Comparison of ENCODE assay signal across 7 mouse cellular contexts in genomic region chr7:19714836-19715235, GRCm38 (mm10). TPM values are rescaled to one million over a fixed set of nuclear protein-coding genes. Genes with fewer than 3 reads are reported as not detected.
DNase-seq lines count a peak whose midpoint lies in the region; ATAC-seq and TF ChIP-seq lines count a peak whose summit lies in the region.

No protein-coding gene starts in this region.

- H3K9ac ChIP-seq in lung, embryonic 14.5 days, result peak overlapping the region; percentile 88
- peak overlapping the region; percentile 98 for H3K9ac ChIP-seq in embryonic facial prominence, embryonic 15.5 days
- H3K9ac ChIP-seq in intestine, embryonic 15.5 days, result peak overlapping the region; percentile 96
- H3K9ac ChIP-seq in neural tube, embryonic 13.5 days, result peak overlapping the region; percentile 97

- H3K9me3 ChIP-seq in lung, embryonic 14.5 days (ENCODE audit: low read depth, low read length), result no peaks in the 10 kb centered on the region
- no peaks in the 10 kb centered on the region for H3K9me3 ChIP-seq in embryonic facial prominence, embryonic 15.5 days (replicated peaks)
- H3K9me3 ChIP-seq in intestine, embryonic 15.5 days, result no peaks in the 10 kb centered on the region
- no peaks in the 10 kb centered on the region for H3K9me3 ChIP-seq in neural tube, embryonic 13.5 days

- H3K4me1 ChIP-seq in lung, embryonic 14.5 days (ENCODE audit: insufficient read depth), result no peaks in the 10 kb centered on the region
- H3K4me1 ChIP-seq in embryonic facial prominence, embryonic 15.5 days, result peaks cover 25% of the 10 kb centered on the region
- H3K4me1 ChIP-seq in intestine, embryonic 15.5 days (replicated peaks), result peaks cover 9% of the 10 kb centered on the region; the same call in 1 of the 2 replicates
- H3K4me1 ChIP-seq in neural tube, embryonic 13.5 days (replicated peaks), result peaks cover 24% of the 10 kb centered on the region

- TF ChIP-seq CTCF in lung, embryonic 14.5 days (IDR thresholded peaks at IDR 0.05; ENCODE audit: low read depth), result no peak

- under 1% methylated on average over 36 of the region's 39 CpGs for WGBS in lung, embryonic 14.5 days
- 0% methylated on average over 39 of the region's 39 CpGs for WGBS in embryonic facial prominence, embryonic 15.5 days
- WGBS in intestine, embryonic 15.5 days, result under 1% methylated on average over 39 of the region's 39 CpGs
- under 1% methylated on average over 39 of the region's 39 CpGs for WGBS in neural tube, embryonic 13.5 days

- H3K27ac ChIP-seq in lung, embryonic 14.5 days (ENCODE audit: low read depth), result peak overlapping the region; percentile 74
- peak overlapping the region; percentile 74 for H3K27ac ChIP-seq in embryonic facial prominence, embryonic 15.5 days (replicated peaks)
- H3K27ac ChIP-seq in intestine, embryonic 15.5 days, result peak overlapping the region; percentile 77
- peak overlapping the region; percentile 84 for H3K27ac ChIP-seq in neural tube, embryonic 13.5 days (replicated peaks)

- no peak for DNase-seq in lung, embryonic 14.5 days
- no peak for DNase-seq in lung, postnatal 4 days
- DNase-seq in spleen, adult 12 weeks (ENCODE audit: low spot score), result no peak
- no peak for DNase-seq in c-Kit-positive CD71-positive TER-119-positive erythroid progenitor cells, embryonic 14.5 days (ENCODE audit: low spot score)

- peak overlapping the region; percentile 98 for H3K4me3 ChIP-seq in lung, embryonic 14.5 days (ENCODE audit: low read depth, low read length)
- H3K4me3 ChIP-seq in embryonic facial prominence, embryonic 15.5 days (replicated peaks), result peak overlapping the region; percentile 100
- H3K4me3 ChIP-seq in intestine, embryonic 15.5 days (replicated peaks), result peak overlapping the region; percentile 100
- H3K4me3 ChIP-seq in neural tube, embryonic 13.5 days, result peak overlapping the region; percentile 98

- peak overlapping the region; percentile 76 for H3K4me2 ChIP-seq in lung, embryonic 14.5 days
- H3K4me2 ChIP-seq in embryonic facial prominence, embryonic 15.5 days (replicated peaks), result peak overlapping the region; percentile 88
- H3K4me2 ChIP-seq in intestine, embryonic 15.5 days (replicated peaks), result peak overlapping the region; percentile 79
- H3K4me2 ChIP-seq in neural tube, embryonic 13.5 days, result peak overlapping the region; percentile 98

- H3K36me3 ChIP-seq in lung, embryonic 14.5 days (ENCODE audit: insufficient read depth), result peaks cover 65% of the 10 kb centered on the region
- peaks cover 57% of the 10 kb centered on the region for H3K36me3 ChIP-seq in embryonic facial prominence, embryonic 15.5 days
- peaks cover 27% of the 10 kb centered on the region for H3K36me3 ChIP-seq in intestine, embryonic 15.5 days
- H3K36me3 ChIP-seq in neural tube, embryonic 13.5 days, result peaks cover 38% of the 10 kb centered on the region

- no peak for ATAC-seq in lung, embryonic 14.5 days (ENCODE audit: insufficient read depth)
- ATAC-seq in embryonic facial prominence, embryonic 15.5 days (ENCODE audit: insufficient number of reproducible peaks, low FRiP score, low TSS enrichment, low read depth), result no peak
- no peak for ATAC-seq in intestine, embryonic 15.5 days
- ATAC-seq in neural tube, embryonic 13.5 days (ENCODE audit: low read depth), result no peak

- H3K27me3 ChIP-seq in lung, embryonic 14.5 days (ENCODE audit: insufficient read depth, low read length), result no peaks in the 10 kb centered on the region
- H3K27me3 ChIP-seq in embryonic facial prominence, embryonic 15.5 days, result no peaks in the 10 kb centered on the region
- H3K27me3 ChIP-seq in intestine, embryonic 15.5 days (replicated peaks), result no peaks in the 10 kb centered on the region
- H3K27me3 ChIP-seq in neural tube, embryonic 13.5 days, result no peaks in the 10 kb centered on the region

RNA-seq across cellular contexts. Expression of gene Tomm40, which starts 0.4 kb away (rescaled TPM):
- polyA plus RNA-seq in lung, embryonic 14.5 days (2014; fragmentation: Nextera tagmentation; extraction: Ambion mirVana), result 149 and 168 TPM in 2 replicates
- 146 and 148 TPM in 2 replicates for polyA plus RNA-seq in embryonic facial prominence, embryonic 15.5 days (2015; fragmentation: Nextera tagmentation; extraction: Ambion mirVana)
- polyA plus RNA-seq in intestine, embryonic 15.5 days (2015; fragmentation: Nextera tagmentation; extraction: Ambion mirVana), result 208 and 215 TPM in 2 replicates
- polyA plus RNA-seq in neural tube, embryonic 13.5 days (2015; fragmentation: Nextera tagmentation; extraction: Ambion mirVana), result 117 and 134 TPM in 2 replicates

RNA-seq across cellular contexts. Expression of gene Apoe, which starts 15.8 kb away (rescaled TPM):
- polyA plus RNA-seq in lung, embryonic 14.5 days (2014; fragmentation: Nextera tagmentation; extraction: Ambion mirVana), result 404 and 439 TPM in 2 replicates
- 442 and 474 TPM in 2 replicates for polyA plus RNA-seq in embryonic facial prominence, embryonic 15.5 days (2015; fragmentation: Nextera tagmentation; extraction: Ambion mirVana)
- 296 and 325 TPM in 2 replicates for polyA plus RNA-seq in intestine, embryonic 15.5 days (2015; fragmentation: Nextera tagmentation; extraction: Ambion mirVana)
- 408 and 440 TPM in 2 replicates for polyA plus RNA-seq in neural tube, embryonic 13.5 days (2015; fragmentation: Nextera tagmentation; extraction: Ambion mirVana)

RNA-seq across cellular contexts. Expression of gene Apoc1, which starts 22.4 kb away (rescaled TPM):
- polyA plus RNA-seq in lung, embryonic 14.5 days (2014; fragmentation: Nextera tagmentation; extraction: Ambion mirVana), result 13.6 and 15.5 TPM in 2 replicates
- 38.9 and 45.8 TPM in 2 replicates for polyA plus RNA-seq in embryonic facial prominence, embryonic 15.5 days (2015; fragmentation: Nextera tagmentation; extraction: Ambion mirVana)
- polyA plus RNA-seq in intestine, embryonic 15.5 days (2015; fragmentation: Nextera tagmentation; extraction: Ambion mirVana), result 27.1 and 34.7 TPM in 2 replicates
- polyA plus RNA-seq in neural tube, embryonic 13.5 days (2015; fragmentation: Nextera tagmentation; extraction: Ambion mirVana), result 4.4 and 6.6 TPM in 2 replicates

RNA-seq across cellular contexts. Expression of gene Apoc4, which starts 33.6 kb away (rescaled TPM):
- 0.30 TPM in 1 of 2 replicates, not detected in the other for polyA plus RNA-seq in lung, embryonic 14.5 days (2014; fragmentation: Nextera tagmentation; extraction: Ambion mirVana)
- polyA plus RNA-seq in embryonic facial prominence, embryonic 15.5 days (2015; fragmentation: Nextera tagmentation; extraction: Ambion mirVana), result 0.16 TPM in 1 of 2 replicates, not detected in the other
- polyA plus RNA-seq in intestine, embryonic 15.5 days (2015; fragmentation: Nextera tagmentation; extraction: Ambion mirVana), result 4.7 and 7.0 TPM in 2 replicates
- polyA plus RNA-seq in neural tube, embryonic 13.5 days (2015; fragmentation: Nextera tagmentation; extraction: Ambion mirVana), result 0.08 TPM in 1 of 2 replicates, not detected in the other

RNA-seq across cellular contexts. Expression of gene Gm44805, which starts 33.6 kb away (rescaled TPM):
- polyA plus RNA-seq in lung, embryonic 14.5 days (2014; fragmentation: Nextera tagmentation; extraction: Ambion mirVana), result not detected in 2 replicates
- not detected in 2 replicates for polyA plus RNA-seq in embryonic facial prominence, embryonic 15.5 days (2015; fragmentation: Nextera tagmentation; extraction: Ambion mirVana)
- 0.71 and 1.2 TPM in 2 replicates for polyA plus RNA-seq in intestine, embryonic 15.5 days (2015; fragmentation: Nextera tagmentation; extraction: Ambion mirVana)
- not detected in 2 replicates for polyA plus RNA-seq in neural tube, embryonic 13.5 days (2015; fragmentation: Nextera tagmentation; extraction: Ambion mirVana)
